Mouse (Mus musculus) activated CD4-positive, CD25-positive, alpha-beta regulatory T cell (primary cell): ENCODE measurements around the gene Olfr136. TPM values are rescaled to one million over a fixed set of nuclear protein-coding genes. Genes with fewer than 3 reads are reported as not detected.

ENCODE experiments used
- polyA plus RNA-seq, 2 experiments: library from polyadenylated mRNA; unstranded; fragments of 100-300 nt; shearing (Covaris generic); gene quantifications; one replicate each; pipeline ENCODE4 v1.2.1; 2017

Olfr136 gene
- polyA plus RNA-seq, result under 1 TPM in 1 of 2 experiments, not detected in 1; 0.26 TPM

GRCm38 (mm10) chr17:38329531-38329930, at the start of gene Olfr136:
Olfr136 (plus strand) TSS chr17:38329831.

DNA sequence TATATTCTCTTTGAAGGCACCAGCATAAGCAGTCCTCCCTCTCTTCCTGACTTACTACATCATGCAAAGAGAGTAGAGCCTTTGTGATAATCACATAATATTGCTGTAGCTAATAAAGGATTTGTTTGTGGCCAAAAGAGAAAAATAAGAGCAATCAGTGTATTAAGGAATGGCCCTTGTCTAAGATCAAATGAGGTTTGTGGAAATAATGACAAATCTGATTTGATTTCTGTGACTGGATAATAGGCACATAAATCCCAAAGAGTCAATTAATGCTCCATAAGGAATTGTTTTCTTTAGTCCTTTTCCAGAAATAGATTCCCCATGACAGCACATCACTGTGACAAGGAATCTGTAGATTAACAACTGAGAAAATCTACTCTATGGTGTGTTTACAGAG, 22.2 kb upstream of the Olfr136 start, which contains the start of gene Olfr137:
Gene Olfr137, minus strand, starts transcription at position 101 of the 400 bp plus-strand sequence.

Other genes with a start within 250 kb of the Olfr136 start
- gene Olfr131, start 241.1 kb upstream of the Olfr136 start, polyA plus RNA-seq, result not detected
- under 1 TPM in 1 of 2 experiments, not detected in 1; 0.23 TPM for gene Olfr132, start 195.3 kb upstream of the Olfr136 start, polyA plus RNA-seq
- not detected for gene Olfr133, start 184.6 kb upstream of the Olfr136 start, polyA plus RNA-seq
- not detected for gene Olfr134, start 158.4 kb upstream of the Olfr136 start, polyA plus RNA-seq
- not detected for gene Olfr135, start 125.5 kb upstream of the Olfr136 start, polyA plus RNA-seq
- under 1 TPM in 1 of 2 experiments, not detected in 1; 0.58 TPM for gene Olfr138, start 68.8 kb upstream of the Olfr136 start, polyA plus RNA-seq
- under 1 TPM in 1 of 2 experiments, not detected in 1; 0.12 TPM for gene Olfr137, start 22.3 kb upstream of the Olfr136 start, polyA plus RNA-seq
- gene Esp36, start 90.4 kb downstream of the Olfr136 start, polyA plus RNA-seq, result not detected
- not detected for gene Esp34, start 224.4 kb downstream of the Olfr136 start, polyA plus RNA-seq